ENCODE assay signal across 8 mouse cellular contexts in the genomic region with DNA sequence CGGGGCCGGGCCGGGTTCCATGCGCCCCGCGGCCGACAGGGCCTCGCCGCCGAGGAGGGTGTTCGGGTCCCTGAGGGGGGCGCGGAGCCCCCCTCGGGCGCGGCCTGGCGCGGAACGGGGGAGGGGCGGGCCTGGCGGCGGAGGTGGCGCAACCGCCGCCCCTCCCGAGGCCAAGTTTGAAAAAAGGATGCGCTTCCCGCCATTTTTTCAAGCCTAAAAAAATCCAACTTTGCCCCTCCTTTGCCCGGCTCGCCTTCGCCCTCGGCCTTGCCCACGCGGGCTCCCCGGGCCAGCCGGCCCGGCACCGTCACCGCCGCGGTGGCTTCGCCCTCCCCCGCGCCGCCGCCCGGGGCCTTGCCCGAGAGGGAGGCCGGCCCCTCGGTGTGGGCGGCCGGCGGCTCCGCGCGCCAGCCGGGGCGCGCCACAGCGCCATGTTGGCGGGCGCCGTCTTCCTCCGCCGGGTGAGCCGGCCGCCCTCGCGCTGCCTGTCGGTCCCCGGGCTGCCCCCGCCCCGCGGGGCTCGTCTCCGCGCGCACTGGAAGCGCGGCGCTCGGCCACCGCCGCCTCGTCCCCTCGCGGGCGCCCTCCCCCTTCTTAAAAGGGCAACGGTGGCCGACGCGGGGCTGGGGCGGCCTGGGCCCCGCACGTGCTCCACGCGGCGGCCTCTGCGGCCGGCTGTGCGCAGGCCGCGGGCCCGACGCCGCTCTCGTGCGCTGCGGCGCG. TPM values are rescaled to one million over a fixed set of nuclear protein-coding genes. Genes with fewer than 3 reads are reported as not detected.
DNase-seq lines count a peak whose midpoint lies in the region; ATAC-seq lines count a peak whose summit lies in the region.

No protein-coding gene starts in this region.

- no peaks in the 10 kb centered on the region for H3K9me3 ChIP-seq in intestine, embryonic 16.5 days (ENCODE audit: control insufficient read depth, low read length)
- no peaks in the 10 kb centered on the region for H3K9me3 ChIP-seq in midbrain, embryonic 11.5 days (ENCODE audit: control insufficient read depth, low read length)

- peak; percentile 83 to 94 for DNase-seq in adrenal gland, adult (ENCODE audit: inconsistent age in 2 of 2, low spot score in 1 of 2)
- DNase-seq in embryo, embryonic 10.5 days (ENCODE audit: low spot score): peak; percentile 71
- DNase-seq in gastrocnemius, postnatal 4 days (ENCODE audit: low spot score in 2 of 2): peak; percentile 63 to 79
- DNase-seq in left cerebral cortex, postnatal 4 days: peak; percentile 82
- DNase-seq in midbrain, embryonic 11.5 days (ENCODE audit: low spot score, missing footprints): peak; percentile 95
- peak; percentile 68 for DNase-seq in skeletal muscle tissue, adult 2 months (ENCODE audit: low read depth, low spot score)
- DNase-seq in yolk sac, embryonic 10.5 days (ENCODE audit: low spot score): peak; percentile 81

- H3K27me3 ChIP-seq in intestine, embryonic 16.5 days (replicated peaks; ENCODE audit: control insufficient read depth, insufficient read depth, low read length): no peaks in the 10 kb centered on the region
- no peaks in the 10 kb centered on the region for H3K27me3 ChIP-seq in midbrain, embryonic 11.5 days (ENCODE audit: control insufficient read depth, insufficient read depth, low read length)

- H3K9ac ChIP-seq in intestine, embryonic 16.5 days (ENCODE audit: low read depth, low read length): peak overlapping the region; percentile 99
- peak overlapping the region; percentile 99 for H3K9ac ChIP-seq in midbrain, embryonic 11.5 days (ENCODE audit: low read length)

- peak; percentile 34 for ATAC-seq in intestine, embryonic 16.5 days
- ATAC-seq in midbrain, embryonic 11.5 days (ENCODE audit: low FRiP score): peak; percentile 48

- intact Hi-C loops in left cerebral cortex, postnatal 4 days (cut with DNase I): loop anchor here (2.0 kb wide), 1 partner anchor 63 kb away; the partner anchor contains the start of gene Trmo

- H3K4me3 ChIP-seq in intestine, embryonic 16.5 days (ENCODE audit: low read length): peak overlapping the region; percentile 93
- H3K4me3 ChIP-seq in midbrain, embryonic 11.5 days (ENCODE audit: low read depth, low read length): peak overlapping the region; percentile 98

- peaks cover 34% of the 10 kb centered on the region for H3K4me1 ChIP-seq in intestine, embryonic 16.5 days (ENCODE audit: control insufficient read depth, insufficient read depth, low read length)
- peaks cover 20% of the 10 kb centered on the region for H3K4me1 ChIP-seq in midbrain, embryonic 11.5 days (ENCODE audit: control insufficient read depth, insufficient read depth, low read length)

- H3K36me3 ChIP-seq in intestine, embryonic 16.5 days (ENCODE audit: control insufficient read depth, insufficient read depth, low read length): no peaks in the 10 kb centered on the region
- no peaks in the 10 kb centered on the region for H3K36me3 ChIP-seq in midbrain, embryonic 11.5 days (ENCODE audit: control insufficient read depth, insufficient read depth, low read length)

- peak overlapping the region; percentile 76 for H3K4me2 ChIP-seq in intestine, embryonic 16.5 days (ENCODE audit: low read depth, low read length)
- H3K4me2 ChIP-seq in midbrain, embryonic 11.5 days: peak overlapping the region; percentile 79

- peak overlapping the region; percentile 99 for H3K27ac ChIP-seq in intestine, embryonic 16.5 days (ENCODE audit: low read length)
- peak overlapping the region; percentile 98 for H3K27ac ChIP-seq in midbrain, embryonic 11.5 days (ENCODE audit: low read depth, low read length)

- WGBS in intestine, embryonic 16.5 days: under 1% methylated on average over 91 of the region's 111 CpGs
- under 1% methylated on average over 78 of the region's 111 CpGs for WGBS in midbrain, embryonic 11.5 days

RNA-seq across cellular contexts. Expression of gene Anp32b, which starts 1.2 kb away (rescaled TPM):
- total RNA-seq in gastrocnemius, postnatal 4 days (2021): 100 to 1,000 TPM; 121 to 131 TPM
- 185 and 206 TPM in 2 replicates for polyA plus RNA-seq in intestine, embryonic 16.5 days (2015; fragmentation: Nextera tagmentation; extraction: Ambion mirVana)
- total RNA-seq in left cerebral cortex, postnatal 4 days (2021): 10 to 100 TPM; 61.5 to 62.2 TPM
- polyA plus RNA-seq in midbrain, embryonic 11.5 days (2014; fragmentation: Nextera tagmentation; extraction: Ambion mirVana): 285 and 311 TPM in 2 replicates

RNA-seq across cellular contexts. Expression of gene Nans, which starts 37.1 kb away (rescaled TPM):
- total RNA-seq in gastrocnemius, postnatal 4 days (2021): 10 to 100 TPM; 54.0 to 60.9 TPM
- 112 and 120 TPM in 2 replicates for polyA plus RNA-seq in intestine, embryonic 16.5 days (2015; fragmentation: Nextera tagmentation; extraction: Ambion mirVana)
- 10 to 100 TPM; 54.8 to 63.2 TPM for total RNA-seq in left cerebral cortex, postnatal 4 days (2021)
- polyA plus RNA-seq in midbrain, embryonic 11.5 days (2014; fragmentation: Nextera tagmentation; extraction: Ambion mirVana): 76.0 and 76.5 TPM in 2 replicates

RNA-seq across cellular contexts. Expression of gene Hemgn, which starts 38.6 kb away (rescaled TPM):
- under 1 TPM in 1 of 2 experiments, not detected in 1; 0.54 TPM for total RNA-seq in gastrocnemius, postnatal 4 days (2021)
- polyA plus RNA-seq in intestine, embryonic 16.5 days (2015; fragmentation: Nextera tagmentation; extraction: Ambion mirVana): 2.6 and 8.1 TPM in 2 replicates
- not detected for total RNA-seq in left cerebral cortex, postnatal 4 days (2021)
- polyA plus RNA-seq in midbrain, embryonic 11.5 days (2014; fragmentation: Nextera tagmentation; extraction: Ambion mirVana): 20.4 and 20.5 TPM in 2 replicates

Comparison
In these comparisons a context has a peak if more than half of its experiments do, and no peak if none do; other contexts are left out.
1. Peak in every context shown above with its lines: DNase-seq, ATAC-seq, H3K4me3 ChIP-seq and H3K27ac ChIP-seq.